Mouse (Mus musculus): ENCODE measurements at regions not wholly inside any gene's neighbourhood (a gene's known extent, or its start where the extent isn't known, plus 50 kb on each side); places are given as distances from the start of the nearest gene placed in this dataset. TPM values are rescaled to one million over a fixed set of nuclear protein-coding genes. Genes with fewer than 3 reads are reported as not detected.

- WGBS, result 73% methylated on average over 3 of the region's 3 CpGs
- Histone ChIP-seq H3K27me3 (ENCODE audit: control insufficient read depth, insufficient read depth, low read length) (no peaks in the 10 kb centered on the region), H3K4me3 (ENCODE audit: low read depth, low read length) (no peak overlapping the region), H3K4me2 (ENCODE audit: low read depth, low read length) (no peak overlapping the region), H3K9me3 (ENCODE audit: control insufficient read depth, low read length) (no peaks in the 10 kb centered on the region), H3K9ac (replicated peaks; ENCODE audit: low read depth, low read length) (no peak overlapping the region), H3K36me3 (ENCODE audit: control insufficient read depth, insufficient read depth, low read length) (no peaks in the 10 kb centered on the region), H3K4me1 (ENCODE audit: control insufficient read depth, insufficient read depth, low read length) (no peaks in the 10 kb centered on the region), H3K27ac (ENCODE audit: low read depth, low read length) (no peak overlapping the region)
- no peak for ATAC-seq (ENCODE audit: low read depth)
These were observed 199.5 kb downstream of the Epha4 start for GRCm38 (mm10) chr1:77315347-77315746.

- WGBS, result 72% methylated on average over 9 of the region's 9 CpGs
- Histone ChIP-seq H3K9me3 (ENCODE audit: control insufficient read depth, low read length) (no peaks in the 10 kb centered on the region), H3K36me3 (ENCODE audit: control insufficient read depth, insufficient read depth, low read length) (no peaks in the 10 kb centered on the region), H3K9ac (replicated peaks; ENCODE audit: low read depth, low read length) (no peak overlapping the region), H3K27me3 (ENCODE audit: control insufficient read depth, insufficient read depth, low read length) (no peaks in the 10 kb centered on the region), H3K27ac (ENCODE audit: low read depth, low read length) (no peak overlapping the region), H3K4me3 (ENCODE audit: low read depth, low read length) (no peak overlapping the region), H3K4me1 (ENCODE audit: control insufficient read depth, insufficient read depth, low read length) (no peaks in the 10 kb centered on the region), H3K4me2 (ENCODE audit: low read depth, low read length) (no peak overlapping the region)
- ATAC-seq (ENCODE audit: low read depth), result no peak
These were observed 198.7 kb downstream of the Epha4 start for GRCm38 (mm10) chr1:77316198-77316597.

Small RNA genes lying in the stretch of these regions (microRNA-seq; reads per million reads assigned to microRNA genes)
- not detected for gene Mir6343
